Mouse (Mus musculus) B cell, adult 2 months (primary cell): Measurements from ENCODE around the gene Lrrc8c.

Experiments
- DNase-seq, 2 experiments: peaks; one replicate each; pipeline ENCODE4 v3.0.0; 2022

Gene Lrrc8c

DNA sequence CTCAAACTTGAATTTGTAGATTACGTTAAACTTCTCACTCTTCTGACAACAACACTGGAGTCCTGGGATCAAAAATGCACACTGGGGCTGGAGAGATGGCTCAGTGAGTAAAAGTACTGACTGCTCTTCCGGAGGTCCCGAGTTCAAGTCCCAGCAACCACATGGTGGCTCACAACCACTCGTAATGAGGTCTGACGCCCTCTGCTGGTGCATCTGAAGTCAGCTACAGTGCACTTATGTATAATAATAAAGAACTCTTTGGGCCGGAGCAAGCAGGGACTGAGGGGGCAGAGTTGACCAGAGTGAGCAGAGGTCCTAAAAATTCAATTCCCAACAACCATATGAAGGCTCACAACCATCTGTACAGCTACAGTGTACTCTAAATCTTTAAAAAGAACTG lies 125.0 kb downstream of the Lrrc8c start:
- peak in 1 of 2 experiments; percentile 28 for DNase-seq

DNA sequence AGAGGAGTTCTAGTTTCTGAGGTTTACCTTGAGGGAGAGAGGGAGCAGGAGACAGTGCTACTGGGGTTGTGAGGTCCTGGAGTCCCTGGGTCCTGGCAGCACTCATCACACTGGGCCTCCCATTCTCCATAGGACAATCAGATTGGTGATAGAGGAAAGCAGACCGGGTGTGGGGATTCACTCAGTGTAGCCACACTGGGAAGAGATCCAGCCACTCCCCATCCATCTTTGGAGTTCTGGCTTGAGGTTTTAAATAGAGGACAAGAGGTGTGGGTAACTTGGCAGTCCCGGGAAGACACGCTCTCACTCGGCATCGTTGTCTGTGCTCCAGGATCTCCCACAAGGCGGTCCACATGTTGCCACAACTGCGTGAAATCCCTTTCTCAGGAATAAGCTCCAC lies 127.9 kb downstream of the Lrrc8c start:
- no peak for DNase-seq

GRCm38 (mm10) chr5:105648648-105649287 lies 129.6 kb downstream of the Lrrc8c start:
- peak; percentile 73 to 77 for DNase-seq

- peak; percentile 68 to 74 for DNase-seq
Measured at GRCm38 (mm10) chr5:105649514-105650001, 130.4 kb downstream of the Lrrc8c start.

GRCm38 (mm10) chr5:105650728-105651479 lies 131.7 kb downstream of the Lrrc8c start:
- DNase-seq, result peak; percentile 51 to 63

- DNase-seq, result peak; percentile 38 to 43
Measured at GRCm38 (mm10) chr5:105651561-105651991, 132.4 kb downstream of the Lrrc8c start.

DNA sequence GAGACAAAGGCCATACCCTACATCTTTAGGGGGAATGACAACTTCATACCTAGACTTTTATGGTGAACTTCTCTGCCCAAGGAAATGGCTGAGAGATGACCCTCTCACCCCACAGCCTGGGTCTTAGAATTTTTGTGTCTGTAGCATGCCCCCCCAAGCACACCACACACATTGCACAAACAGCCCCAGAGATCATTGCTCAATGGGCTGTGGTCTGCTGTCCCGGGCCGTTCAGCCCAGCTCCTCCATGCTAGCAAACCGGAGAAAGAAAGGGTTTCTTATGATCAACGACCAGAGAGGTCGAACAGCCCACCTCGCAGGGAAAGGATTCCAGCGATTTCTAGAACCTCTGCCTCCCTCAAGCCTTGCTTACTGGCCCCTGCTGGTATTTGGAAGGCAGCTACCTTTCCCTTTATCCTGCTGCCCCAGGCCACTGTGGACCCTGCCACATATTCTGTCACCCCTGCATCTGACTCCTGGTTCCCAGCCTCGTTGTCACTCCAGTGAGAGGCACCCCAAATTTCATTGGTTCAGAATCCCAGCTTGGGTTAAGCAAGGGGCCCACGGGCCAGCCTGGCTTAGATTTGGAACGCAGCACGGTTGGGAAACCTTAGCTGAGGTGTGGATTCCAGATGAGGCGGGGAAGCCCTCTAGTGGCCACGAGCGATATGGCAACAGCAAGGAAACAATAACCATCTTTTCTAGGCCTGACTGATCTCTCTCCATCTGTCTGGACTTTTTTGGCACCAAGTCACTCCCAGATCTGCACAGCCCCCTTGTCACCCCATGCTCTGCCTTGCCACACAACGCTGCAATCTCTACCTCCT lies 135.3 kb downstream of the Lrrc8c start:
- peak; percentile 89 to 90 for DNase-seq

GRCm38 (mm10) chr5:105655100-105655734 lies 136.0 kb downstream of the Lrrc8c start:
- no peak for DNase-seq

DNA sequence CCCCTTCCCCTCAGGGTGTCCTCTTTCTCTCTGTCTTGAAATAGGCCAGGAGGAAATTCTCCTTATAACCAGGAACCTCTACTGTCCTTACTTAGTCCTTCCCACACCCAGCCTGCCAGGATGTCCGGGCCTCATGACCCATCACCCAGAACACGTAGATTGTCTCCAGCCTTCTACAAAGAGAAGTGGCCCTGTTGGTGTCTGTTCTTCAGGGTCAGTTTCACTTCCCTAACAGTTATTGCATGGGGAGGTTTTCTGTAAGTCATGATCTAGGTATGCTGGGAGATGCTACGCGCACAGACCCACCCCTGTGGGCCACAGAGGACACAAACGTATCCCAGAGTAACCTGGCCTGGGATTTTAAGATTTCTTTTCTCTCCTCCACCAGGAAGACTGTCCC lies 142.7 kb downstream of the Lrrc8c start:
- peak; percentile 68 to 74 for DNase-seq
